Mouse (Mus musculus) intestine, postnatal 0 days (tissue): ENCODE measurements around the gene Usp12. TPM values are rescaled to one million over a fixed set of nuclear protein-coding genes. Genes with fewer than 3 reads are reported as not detected.

Source experiments
- ATAC-seq: fragments of 200-750 bp; cut with Nextera tagmentation; 2 replicates; pipeline ENCODE4 v1.8.0; 2017; ENCODE audit warnings: mild to moderate bottlenecking, moderate TSS enrichment, moderate library complexity
- H3K27ac ChIP-seq: fragments of 300-500 bp; sonication (generic); 2 replicates; pipeline ENCODE4 v1.5.1; 2014; ENCODE audit warnings: mild to moderate bottlenecking, low read depth, low read length, moderate library complexity
- H3K27me3 ChIP-seq: fragments of 300-500 bp; sonication (generic); replicated peaks from 2 replicates; pipeline ENCODE4 v1.6.1; 2014; ENCODE audit warnings: low read length, mixed read lengths; ENCODE audit not compliant: control insufficient read depth, insufficient read depth
- H3K36me3 ChIP-seq: fragments of 300-500 bp; sonication (generic); 2 replicates; pipeline ENCODE4 v1.6.1; 2014; ENCODE audit warnings: mild to moderate bottlenecking, moderate library complexity; ENCODE audit not compliant: control insufficient read depth, insufficient read depth
- H3K4me1 ChIP-seq: fragments of 300-500 bp; sonication (generic); replicated peaks from 2 replicates; pipeline ENCODE4 v1.6.1; 2014; ENCODE audit warnings: antibody characterized with exemption, low read length, mixed read lengths; ENCODE audit not compliant: control insufficient read depth, insufficient read depth
- H3K4me2 ChIP-seq: fragments of 300-500 bp; sonication (generic); replicated peaks from 2 replicates; pipeline ENCODE4 v1.6.1; 2014; ENCODE audit warnings: low read depth, mild to moderate bottlenecking, moderate library complexity
- H3K4me3 ChIP-seq: fragments of 300-500 bp; sonication (generic); 2 replicates; pipeline ENCODE4 v1.5.1; 2014; ENCODE audit warnings: low read depth, low read length
- H3K9ac ChIP-seq: fragments of 300-500 bp; sonication (generic); 2 replicates; pipeline ENCODE4 v1.6.1; 2014; ENCODE audit warnings: mild to moderate bottlenecking, low read depth, low read length
- H3K9me3 ChIP-seq: fragments of 300-500 bp; sonication (generic); 2 replicates; pipeline ENCODE4 v1.6.1; 2016; ENCODE audit warnings: mixed run types; ENCODE audit not compliant: control insufficient read depth
- CTCF ChIP-seq: sonication (generic); IDR thresholded peaks from 2 replicates; pipeline ENCODE4 v1.5.1; 2016; ENCODE audit warnings: low read depth, mild to moderate bottlenecking, control low read depth, antibody characterized with exemption, moderate library complexity
- WGBS: fragments of 180-500 bp; shearing (Covaris S2); extraction: QIAGEN DNeasy Blood & Tissue Kit; methylation state at CpG from one replicate; pipeline ENCODE4 v1.1.7; 2014; 5-methylcytosine and 5-hydroxymethylcytosine counted together
- polyA plus RNA-seq: library from polyadenylated mRNA; unstranded; fragments of >200 nt; fragmentation: Nextera tagmentation; extraction: Ambion mirVana; gene quantifications from 2 replicates; pipeline ENCODE4 v1.2.1, GENCODE M21; 2015

The Usp12 gene
- polyA plus RNA-seq, 1 experiment from 2014 or later: 21.7 TPM

DNA sequence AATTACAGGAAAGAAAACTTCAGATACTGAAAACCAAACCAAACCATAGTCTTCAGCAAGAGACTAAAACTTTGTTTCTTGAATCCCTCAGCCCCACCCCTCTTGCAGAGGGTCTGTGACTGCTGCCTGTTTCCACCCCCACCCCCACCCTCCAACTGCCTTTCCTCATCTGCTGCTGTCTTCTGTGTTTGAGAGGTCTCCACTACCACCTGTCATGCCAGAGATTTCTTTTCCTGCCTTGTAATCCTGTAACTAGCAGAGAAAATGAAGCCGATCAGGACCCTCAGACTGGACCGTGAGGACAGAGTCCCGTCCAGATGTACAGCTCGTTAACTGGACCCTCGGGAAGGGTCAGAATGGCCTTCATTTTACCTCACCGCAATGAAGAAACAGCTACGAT, 61.4 kb downstream of the Usp12 start:
- Histone ChIP-seq H3K36me3 (peaks cover 33% of the 10 kb centered on the region), H3K4me1 (no peaks in the 10 kb centered on the region; the same call in 1 of the 2 replicates), H3K27ac (no peak overlapping the region), H3K4me3 (no peak overlapping the region), H3K4me2 (no peak overlapping the region), H3K9me3 (no peaks in the 10 kb centered on the region), H3K27me3 (no peaks in the 10 kb centered on the region), H3K9ac (no peak overlapping the region)
- no peak for TF ChIP-seq CTCF
- WGBS: 64% methylated on average over 7 of the region's 7 CpGs
- no peak for ATAC-seq

DNA sequence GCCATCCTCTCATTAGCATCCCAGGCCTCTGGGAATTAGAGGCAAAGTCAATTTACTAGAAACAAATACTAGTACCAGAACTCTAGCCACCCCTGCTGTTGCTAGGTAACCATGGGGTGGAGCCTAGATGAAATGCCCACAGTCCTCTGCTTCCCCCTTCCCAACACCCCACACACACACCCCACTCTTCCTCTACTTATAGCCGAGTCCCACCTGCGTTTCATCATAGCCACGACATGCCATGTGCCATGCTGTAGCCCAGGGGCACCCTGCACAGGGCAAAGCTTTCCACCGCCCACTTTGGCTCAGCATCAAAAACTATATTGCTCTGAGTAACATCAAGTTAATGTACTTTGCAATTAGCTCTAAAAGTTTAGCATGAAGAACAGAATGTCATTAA, 67.8 kb downstream of the Usp12 start:
- H3K36me3 ChIP-seq: no peaks in the 10 kb centered on the region
- H3K27ac ChIP-seq: no peak overlapping the region
- H3K4me1 ChIP-seq: no peaks in the 10 kb centered on the region
- H3K4me2 ChIP-seq: no peak overlapping the region
- H3K9ac ChIP-seq: no peak overlapping the region
- ATAC-seq: peak; percentile 26; the same call in 1 of the 2 replicates
- H3K4me3 ChIP-seq: no peak overlapping the region
- no peak for TF ChIP-seq CTCF
- H3K27me3 ChIP-seq: no peaks in the 10 kb centered on the region
- WGBS: 84% methylated on average over 4 of the region's 4 CpGs
- no peaks in the 10 kb centered on the region for H3K9me3 ChIP-seq

DNA sequence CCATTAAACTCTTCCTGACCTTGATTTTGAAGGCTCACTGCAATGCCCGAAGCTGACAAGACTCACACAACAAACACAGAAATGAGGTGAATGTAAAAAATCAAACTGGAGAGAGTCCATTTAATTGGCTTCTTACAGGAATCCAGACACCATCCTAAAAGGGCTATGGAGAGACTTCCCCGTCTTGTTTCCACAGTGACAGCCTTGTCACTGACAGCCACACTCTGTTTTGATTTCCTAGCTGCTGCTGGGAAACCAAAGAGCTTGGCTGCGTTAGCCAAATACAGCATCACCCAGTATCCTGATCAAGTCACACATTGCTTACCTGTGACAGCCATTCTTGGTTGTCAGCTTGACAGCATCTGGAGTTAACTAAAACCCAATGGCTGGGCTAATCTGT, 69.8 kb downstream of the Usp12 start:
- no peaks in the 10 kb centered on the region for H3K9me3 ChIP-seq
- no peak overlapping the region for H3K4me3 ChIP-seq
- no peak overlapping the region for H3K27ac ChIP-seq
- H3K4me2 ChIP-seq: no peak overlapping the region
- TF ChIP-seq CTCF: no peak
- H3K36me3 ChIP-seq: no peaks in the 10 kb centered on the region
- 59% methylated on average over 3 of the region's 3 CpGs for WGBS
- no peak for ATAC-seq
- no peaks in the 10 kb centered on the region for H3K27me3 ChIP-seq
- H3K9ac ChIP-seq: no peak overlapping the region
- H3K4me1 ChIP-seq: no peaks in the 10 kb centered on the region

DNA sequence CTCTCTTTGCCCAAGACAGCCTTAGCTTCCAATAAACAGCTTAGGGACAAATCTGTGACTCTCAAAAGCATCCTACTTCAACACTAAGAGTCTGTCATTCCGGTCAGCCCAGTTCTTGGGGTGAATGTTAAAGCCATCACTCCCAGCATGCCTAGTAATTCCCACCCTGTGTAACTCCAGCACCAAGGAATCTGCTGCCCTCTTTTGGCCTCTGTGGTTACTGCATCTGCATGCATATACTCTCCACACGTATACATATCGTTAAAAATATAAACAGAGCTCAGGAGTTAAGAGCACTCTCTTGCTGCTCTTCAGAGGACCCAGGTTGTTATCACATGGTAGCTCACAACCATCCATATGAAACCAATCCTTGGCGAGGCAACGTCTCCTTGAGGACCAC, 71.4 kb downstream of the Usp12 start:
- H3K4me3 ChIP-seq: no peak overlapping the region
- no peaks in the 10 kb centered on the region for H3K36me3 ChIP-seq
- H3K9ac ChIP-seq: no peak overlapping the region
- no peaks in the 10 kb centered on the region for H3K9me3 ChIP-seq
- H3K27me3 ChIP-seq: no peaks in the 10 kb centered on the region
- H3K4me1 ChIP-seq: no peaks in the 10 kb centered on the region
- H3K27ac ChIP-seq: no peak overlapping the region
- H3K4me2 ChIP-seq: no peak overlapping the region
- WGBS: 93% methylated on average over 5 of the region's 5 CpGs
- ATAC-seq: no peak
- TF ChIP-seq CTCF: no peak

DNA sequence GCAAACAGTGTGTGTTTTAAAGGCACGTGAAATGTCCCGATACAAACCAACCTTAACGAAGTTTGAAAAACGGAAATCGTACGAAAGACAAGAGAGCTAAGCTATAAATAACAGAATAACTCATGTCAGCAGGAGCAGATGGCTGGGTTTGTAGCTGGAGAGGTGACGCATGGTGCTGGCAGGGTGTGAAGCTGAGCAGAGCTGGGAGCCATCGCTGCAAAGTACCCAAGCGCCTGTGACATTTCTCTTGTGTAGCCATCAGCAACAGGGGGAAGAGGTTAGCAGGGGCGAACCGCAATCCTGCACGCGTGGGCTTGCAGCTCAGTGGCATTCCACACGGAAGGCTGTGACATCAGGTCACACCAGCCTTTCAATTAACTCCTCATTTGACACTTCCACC, 72.6 kb downstream of the Usp12 start:
- H3K9me3 ChIP-seq: no peaks in the 10 kb centered on the region
- no peak overlapping the region for H3K4me2 ChIP-seq
- 72% methylated on average over 14 of the region's 14 CpGs for WGBS
- no peak overlapping the region for H3K27ac ChIP-seq
- H3K36me3 ChIP-seq: no peaks in the 10 kb centered on the region
- no peak overlapping the region for H3K9ac ChIP-seq
- no peaks in the 10 kb centered on the region for H3K27me3 ChIP-seq
- no peaks in the 10 kb centered on the region for H3K4me1 ChIP-seq
- H3K4me3 ChIP-seq: no peak overlapping the region
- ATAC-seq: no peak
- no peak for TF ChIP-seq CTCF

DNA sequence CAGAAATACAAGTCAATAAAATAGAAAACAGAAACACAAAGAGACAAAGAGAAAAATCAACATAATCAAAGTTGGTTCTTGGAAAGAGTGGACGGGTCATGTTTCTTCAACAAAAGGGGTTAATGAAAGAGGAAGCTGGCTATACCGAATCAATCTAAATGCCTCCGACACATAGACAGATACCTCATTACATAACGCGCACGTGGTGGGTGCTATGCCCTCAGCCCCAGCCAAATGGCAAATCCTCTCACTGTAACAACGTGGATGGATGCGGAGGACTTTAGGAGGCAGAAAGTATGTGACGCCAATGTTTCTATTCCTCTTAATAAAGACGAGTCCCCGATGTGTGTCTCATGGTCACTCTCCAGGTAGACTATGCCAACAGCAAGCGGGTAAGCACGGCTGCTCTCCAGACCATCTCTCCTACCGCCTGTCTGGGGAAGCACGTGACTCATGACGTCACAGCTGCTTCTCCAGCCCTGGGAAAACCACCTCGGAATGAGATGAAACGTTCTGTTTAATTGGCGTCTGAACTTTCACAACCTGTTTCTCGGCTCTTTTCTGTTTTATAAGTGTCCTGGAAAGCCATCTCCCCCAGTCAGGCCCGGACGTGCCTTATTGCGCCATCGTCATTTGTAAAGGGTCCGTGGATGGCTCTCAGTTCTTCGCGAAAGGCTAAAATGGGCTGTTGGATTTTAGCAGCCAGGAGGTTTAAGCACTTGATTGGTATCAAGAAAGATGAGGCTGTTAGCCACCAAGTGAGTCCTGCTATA, 75.0 kb downstream of the Usp12 start:
- H3K36me3 ChIP-seq: no peaks in the 10 kb centered on the region
- H3K9me3 ChIP-seq: no peaks in the 10 kb centered on the region
- H3K4me1 ChIP-seq: no peaks in the 10 kb centered on the region
- H3K27ac ChIP-seq: no peak overlapping the region
- ATAC-seq: no peak
- no peak overlapping the region for H3K9ac ChIP-seq
- WGBS: 83% methylated on average over 27 of the region's 27 CpGs
- TF ChIP-seq CTCF: no peak
- no peak overlapping the region for H3K4me3 ChIP-seq
- H3K4me2 ChIP-seq: no peak overlapping the region
- no peaks in the 10 kb centered on the region for H3K27me3 ChIP-seq
